Mouse (Mus musculus) adrenal gland, adult 2 months (tissue): Measurements from ENCODE around the gene Tas1r3. TPM values are rescaled to one million over a fixed set of nuclear protein-coding genes. Genes with fewer than 3 reads are reported as not detected.

Source experiments
- DNase-seq: peaks from one replicate; pipeline ENCODE4 v3.0.0; 2021
- polyA plus RNA-seq: library from polyadenylated mRNA; depleted of rRNA; stranded (reverse); fragments of >200 nt; gene quantifications from 2 replicates; pipeline ENCODE4 v1.2.3, GENCODE M21; 2012
- total RNA-seq, 2 experiments: library from RNA; stranded (reverse); gene quantifications; 2 replicates each; pipeline ENCODE4 v1.2.3; 2021

Tas1r3 gene
- total and polyA plus RNA-seq, 3 experiments, result 0.32 to 0.62 (median 0.35) TPM

GRCm38 (mm10) chr4:155887674-155888073 is 24.5 kb upstream of the Tas1r3 start:
- no peak for DNase-seq

- no peak for DNase-seq
Observed at GRCm38 (mm10) chr4:155886330-155886729, 23.2 kb upstream of the Tas1r3 start.

DNA sequence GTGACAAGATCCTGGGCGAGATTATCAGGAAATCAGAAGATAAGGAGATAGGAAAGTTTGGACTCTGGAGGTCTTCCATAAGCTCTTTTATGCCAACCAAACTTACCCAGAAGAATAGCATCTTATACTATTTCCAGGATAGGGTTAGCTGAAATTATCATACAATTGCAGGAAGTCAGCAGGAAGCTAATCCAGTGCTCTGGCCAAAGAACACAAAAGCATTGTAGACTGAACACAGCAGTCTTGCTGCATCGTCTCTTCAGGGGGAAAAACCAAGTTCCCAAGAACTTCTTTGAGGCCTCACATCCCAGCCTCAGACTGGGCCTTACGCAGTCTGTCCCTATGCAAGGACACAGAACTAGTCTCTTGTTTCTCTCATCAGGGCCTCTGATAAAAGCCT is 20.4 kb upstream of the Tas1r3 start:
- no peak for DNase-seq

DNA sequence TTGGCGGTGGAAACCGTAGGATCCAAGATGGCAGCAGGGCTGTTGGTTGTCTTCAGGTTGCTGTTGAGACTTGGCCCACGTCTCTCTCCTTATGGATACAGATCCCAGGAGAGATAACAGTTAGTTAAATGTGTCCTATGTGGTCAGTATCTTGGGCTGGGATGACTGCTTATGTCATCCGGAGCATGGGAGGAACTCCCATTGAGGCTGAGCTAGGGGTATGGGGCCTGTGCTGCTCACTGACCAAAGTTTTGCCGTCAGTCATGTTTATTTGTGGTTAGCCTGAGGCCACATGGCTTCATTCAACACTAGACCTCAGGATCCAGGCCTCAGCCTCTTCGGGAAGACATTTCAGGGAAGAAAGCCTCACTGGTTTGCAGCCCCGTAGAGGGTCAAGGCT is 8.2 kb upstream of the Tas1r3 start:
- no peak for DNase-seq

- DNase-seq, result peak; percentile 99
Observed at GRCm38 (mm10) chr4:155869317-155870033, 6.3 kb upstream of the Tas1r3 start, which contains the start of the genes Cptp and Ints11. Gene Cptp (minus strand): TSS chr4:155869440. Gene Ints11 (plus strand): TSS chr4:155869546.

DNA sequence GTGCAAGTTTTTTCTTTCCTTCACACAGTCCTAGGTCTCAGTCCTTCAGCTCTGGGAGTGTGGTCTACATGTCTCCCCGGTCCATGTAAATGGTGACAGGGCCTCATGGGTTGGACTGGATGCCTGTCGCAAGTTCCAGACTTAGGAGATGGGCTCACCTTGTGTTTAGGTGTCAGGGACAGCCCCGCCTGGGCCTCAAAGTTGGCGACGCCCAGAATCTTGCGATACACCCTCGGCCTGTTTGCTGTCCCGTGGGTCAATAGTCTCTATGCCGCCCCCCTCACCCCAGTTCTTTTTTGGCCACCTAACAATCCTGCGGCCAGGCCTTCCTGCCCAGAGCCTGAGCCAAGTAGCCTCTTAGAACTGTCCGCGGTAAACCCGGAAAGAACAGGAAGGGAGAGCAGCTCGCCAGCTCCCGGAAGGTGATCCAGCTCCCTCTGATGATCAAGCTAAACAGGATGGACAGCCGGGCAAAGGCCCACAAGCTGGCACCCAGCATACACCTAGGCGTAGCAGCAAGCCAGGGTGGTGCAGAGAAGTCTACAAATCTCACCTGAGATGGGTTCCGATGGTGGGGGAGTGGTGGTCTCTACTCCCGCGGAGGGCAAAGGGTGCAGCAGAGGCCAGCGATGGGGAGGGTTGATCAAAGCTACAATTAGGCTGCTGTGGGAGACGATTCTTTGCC is 5.6 kb upstream of the Tas1r3 start:
- DNase-seq, result no peak

DNA sequence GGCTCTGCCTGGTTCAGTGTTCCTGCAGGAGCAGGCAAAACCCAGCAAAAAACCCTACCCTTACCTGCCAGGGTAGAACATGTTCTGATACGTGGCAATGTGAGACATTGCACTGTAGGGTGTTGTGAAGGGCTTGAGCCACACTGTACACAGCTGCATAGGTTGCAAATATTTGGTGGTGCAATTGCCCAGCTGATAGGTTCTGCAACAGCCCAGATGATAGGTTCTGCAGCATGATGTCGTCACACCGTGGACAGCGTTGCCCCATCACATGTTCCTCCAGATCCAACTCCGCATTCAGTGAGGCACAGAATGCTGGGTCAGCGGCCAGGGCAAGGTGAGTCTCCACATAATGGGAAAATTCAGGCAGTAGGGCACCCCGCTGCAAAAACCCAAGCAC is 1.4 kb downstream of the Tas1r3 start:
- no peak for DNase-seq

GRCm38 (mm10) chr4:155859318-155859717 is 3.8 kb downstream of the Tas1r3 start:
- no peak for DNase-seq

DNA sequence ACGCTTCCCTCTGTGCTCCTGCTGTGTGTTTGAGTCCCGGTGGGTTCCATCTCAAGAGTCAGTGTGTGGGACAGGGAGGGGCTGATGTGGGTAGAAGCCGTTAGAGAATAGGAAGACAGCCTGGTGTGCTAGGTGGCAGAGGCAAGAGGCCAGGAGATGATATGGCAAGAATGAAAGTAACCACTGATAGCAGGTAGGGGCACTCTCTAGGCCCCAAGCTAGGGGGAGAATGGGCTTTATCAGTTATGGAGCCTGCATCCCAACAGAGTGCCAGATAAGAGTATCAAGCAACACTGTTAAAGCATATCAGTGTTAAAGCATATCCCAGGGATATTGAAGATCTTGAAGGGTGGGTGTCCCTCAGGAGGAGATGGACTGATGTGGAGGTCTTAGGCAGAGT is 6.3 kb downstream of the Tas1r3 start:
- no peak for DNase-seq

GRCm38 (mm10) chr4:155856071-155856470 is 7.1 kb downstream of the Tas1r3 start:
- DNase-seq, result no peak

DNA sequence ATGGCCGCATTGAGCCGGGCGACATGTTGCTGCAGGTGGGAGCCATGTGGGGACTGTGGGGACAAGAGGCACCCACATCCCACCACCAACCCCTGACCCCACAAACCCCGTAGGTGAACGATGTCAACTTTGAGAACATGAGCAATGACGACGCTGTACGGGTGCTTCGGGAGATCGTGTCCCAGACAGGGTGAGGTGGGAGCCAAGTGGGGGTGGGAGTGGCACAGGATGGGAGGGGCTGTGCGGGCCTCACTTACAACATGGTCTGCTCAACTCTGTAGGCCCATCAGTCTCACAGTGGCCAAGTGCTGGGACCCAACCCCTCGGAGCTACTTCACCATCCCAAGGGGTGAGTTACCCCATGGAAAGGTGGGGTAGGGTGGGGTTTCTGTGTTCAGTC is 8.2 kb downstream of the Tas1r3 start:
- DNase-seq, result no peak

- no peak for DNase-seq
Observed at GRCm38 (mm10) chr4:155853421-155853820, 9.7 kb downstream of the Tas1r3 start.

GRCm38 (mm10) chr4:155851951-155852411 is 11.2 kb downstream of the Tas1r3 start:
- DNase-seq, result no peak

DNA sequence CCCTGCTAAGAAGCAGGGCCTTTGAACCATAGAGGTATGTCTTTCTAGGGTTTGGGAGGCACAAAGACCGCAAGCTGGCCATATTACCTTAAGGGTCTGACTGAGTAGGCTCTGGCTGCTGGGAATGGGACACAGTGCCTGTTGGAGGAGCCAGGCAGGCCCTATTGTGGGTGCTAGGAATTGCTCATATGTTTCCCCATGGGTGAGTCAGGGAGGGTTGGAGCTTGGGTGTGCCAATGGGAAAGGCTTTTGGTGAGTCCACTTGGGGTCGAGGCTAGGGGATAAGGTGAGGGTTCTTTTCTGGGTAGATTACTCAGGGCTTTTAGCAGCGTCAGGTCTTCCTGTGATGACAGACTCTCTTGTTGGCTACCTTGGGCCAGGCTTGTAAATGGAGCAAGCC is 11.8 kb downstream of the Tas1r3 start:
- DNase-seq, result peak; percentile 77

DNA sequence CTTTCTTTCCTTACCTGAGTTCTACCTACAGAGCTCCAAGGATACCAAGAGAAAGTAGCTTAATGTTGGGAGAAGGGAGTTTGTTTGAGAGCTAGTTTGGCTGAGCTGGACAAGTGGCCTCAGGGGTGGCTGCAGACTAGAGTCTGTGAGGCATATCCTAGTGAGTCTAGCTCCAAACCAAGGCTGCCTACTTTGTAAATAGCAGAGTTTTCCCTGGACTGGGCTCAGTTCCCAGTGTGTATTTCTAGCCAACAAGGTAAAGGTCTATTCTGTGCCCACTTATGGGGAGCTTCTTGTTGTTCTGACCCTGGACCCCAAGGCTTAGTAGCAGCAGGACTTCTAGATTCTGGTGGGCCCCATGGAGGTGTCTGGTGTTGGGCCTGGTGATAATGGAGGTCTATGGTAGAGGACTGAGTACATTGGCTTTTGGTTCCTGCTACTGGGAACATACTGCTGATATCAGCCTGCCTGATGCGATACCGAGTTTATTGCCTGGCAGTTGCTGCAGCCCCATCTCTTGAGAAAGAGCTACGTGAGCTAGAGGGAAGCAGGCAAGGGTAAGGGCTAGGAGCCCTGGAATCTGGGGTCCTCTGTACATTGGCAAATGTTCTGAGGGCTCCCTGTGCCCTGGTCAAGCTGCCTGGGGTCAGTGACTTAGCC is 13.2 kb downstream of the Tas1r3 start:
- DNase-seq, result no peak

GRCm38 (mm10) chr4:155849391-155849790 is 13.8 kb downstream of the Tas1r3 start:
- no peak for DNase-seq

DNA sequence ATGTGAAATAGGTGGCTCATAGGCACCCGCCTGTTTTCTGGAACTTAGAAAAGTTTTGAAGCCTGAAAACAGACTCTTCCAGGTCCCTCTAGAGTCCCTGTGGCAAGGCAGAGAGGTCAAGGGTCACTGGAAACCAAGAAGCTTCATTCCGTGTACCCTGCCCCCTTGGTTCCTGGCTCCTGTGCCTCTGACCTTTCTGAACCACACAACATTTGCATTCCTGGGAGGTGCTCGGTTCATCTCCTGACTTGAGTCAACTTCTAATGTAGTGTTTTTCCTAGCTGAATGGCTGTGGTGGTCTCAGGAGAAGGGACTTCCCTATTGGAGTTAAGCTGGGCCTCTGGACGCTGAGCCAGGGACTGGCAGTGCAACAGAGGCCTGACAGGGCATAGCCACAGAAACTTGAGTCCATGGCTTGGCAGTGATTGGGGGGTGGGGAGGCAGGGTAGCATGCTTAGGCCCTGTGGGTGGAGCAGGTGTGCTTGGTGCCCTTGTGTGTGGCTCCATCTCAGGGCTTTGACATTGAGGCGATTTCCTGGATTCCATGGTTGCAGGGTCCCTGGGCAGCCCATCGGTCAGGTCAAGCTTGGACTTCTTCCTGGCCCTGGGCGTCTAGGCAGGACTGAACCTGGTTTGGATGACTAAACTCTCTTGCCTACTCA is 14.6 kb downstream of the Tas1r3 start:
- DNase-seq, result no peak

- peak; percentile 54 for DNase-seq
Observed at GRCm38 (mm10) chr4:155847591-155848352, 15.4 kb downstream of the Tas1r3 start.

DNA sequence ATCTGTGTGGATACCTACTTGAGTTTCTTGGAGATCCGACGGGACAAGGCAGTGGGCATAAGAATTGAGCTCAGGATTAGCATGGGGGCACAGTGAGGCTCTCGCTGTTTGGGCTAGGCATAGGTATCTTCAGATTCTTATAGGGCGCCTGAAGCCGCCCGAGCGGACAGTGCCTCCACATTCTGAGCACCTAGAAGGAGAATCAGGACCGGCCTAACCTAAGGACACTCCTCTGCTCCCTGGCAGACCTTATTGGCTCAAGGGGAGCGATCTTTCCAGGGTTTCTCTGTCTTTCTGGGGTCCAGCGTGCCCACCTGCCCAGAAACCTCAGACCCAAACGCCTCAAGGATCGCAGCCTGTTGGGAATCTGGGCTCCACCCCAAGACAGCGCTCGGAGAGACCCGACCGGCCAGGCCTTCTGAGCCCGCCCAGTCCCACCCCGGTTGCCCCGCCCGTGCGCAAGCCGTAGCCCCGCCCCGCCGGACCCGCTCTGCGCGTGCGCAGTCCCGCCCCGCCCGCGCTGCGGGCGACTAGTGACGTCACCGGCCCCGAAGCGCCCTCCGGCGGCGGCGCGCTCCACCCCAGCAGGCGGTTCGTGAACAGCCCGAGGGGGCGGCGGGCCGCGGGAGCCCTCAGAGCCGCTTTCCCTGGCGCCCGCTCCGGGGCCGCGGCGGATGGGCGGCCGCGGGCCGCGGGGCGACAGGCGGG is 16.1 kb downstream of the Tas1r3 start, which contains the start of gene Dvl1:
Gene Dvl1 (plus strand): TSS at position 532 of the 708 bp plus-strand sequence.
- peak; percentile 98 for DNase-seq

DNA sequence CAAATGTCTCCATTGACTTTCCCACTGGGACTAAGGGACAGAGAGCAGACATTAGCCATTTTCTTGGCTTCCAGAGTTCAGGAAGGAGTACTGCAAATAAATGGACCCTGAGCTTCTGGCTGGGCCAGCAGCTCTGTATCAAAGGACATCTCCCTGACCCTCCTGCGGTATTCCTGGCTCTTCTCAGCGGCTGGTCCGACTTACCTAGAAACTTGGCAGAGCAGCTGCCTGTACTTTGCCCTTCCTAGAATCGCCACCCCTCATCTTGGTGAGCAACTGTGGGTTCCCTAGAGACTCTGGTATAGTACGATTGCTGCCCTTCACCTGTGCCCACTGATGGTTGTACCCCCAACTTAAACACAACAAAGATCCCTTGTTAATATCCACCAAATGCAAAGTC is 19.9 kb downstream of the Tas1r3 start:
- no peak for DNase-seq
